Mouse (Mus musculus): ENCODE measurements around the gene Pde4d.

The Pde4d gene

GRCm38 (mm10) chr13:109068258-109069219, 618.8 kb downstream of the Pde4d start:
- DNase-seq: no peak

GRCm38 (mm10) chr13:109073371-109073770, 623.6 kb downstream of the Pde4d start:
- no peak for DNase-seq

GRCm38 (mm10) chr13:109074078-109074477, 624.3 kb downstream of the Pde4d start:
- DNase-seq: no peak

GRCm38 (mm10) chr13:109092654-109093053, 642.9 kb downstream of the Pde4d start:
- no peak for DNase-seq

GRCm38 (mm10) chr13:109096654-109097053, 646.9 kb downstream of the Pde4d start:
- no peak for DNase-seq

- peak; percentile 7 to 29 for DNase-seq
Observed at GRCm38 (mm10) chr13:109116004-109116341, 666.2 kb downstream of the Pde4d start.

GRCm38 (mm10) chr13:109116342-109117201, 666.8 kb downstream of the Pde4d start:
- peak in 1 of 2 experiments; percentile 1 for DNase-seq

GRCm38 (mm10) chr13:109117210-109117791, 667.6 kb downstream of the Pde4d start:
- no peak for DNase-seq

- no peak for DNase-seq
Observed at GRCm38 (mm10) chr13:109118296-109118800, 668.6 kb downstream of the Pde4d start.

GRCm38 (mm10) chr13:109121867-109122266, 672.1 kb downstream of the Pde4d start:
- DNase-seq: no peak

GRCm38 (mm10) chr13:109136405-109136804, 686.7 kb downstream of the Pde4d start:
- no peak for DNase-seq

GRCm38 (mm10) chr13:109158703-109159102, 709.0 kb downstream of the Pde4d start:
- DNase-seq: no peak

GRCm38 (mm10) chr13:109168556-109169334, 719.0 kb downstream of the Pde4d start:
- DNase-seq: no peak

- DNase-seq: no peak
Observed at GRCm38 (mm10) chr13:109169335-109169606, 719.5 kb downstream of the Pde4d start.

GRCm38 (mm10) chr13:109171688-109172087, 721.9 kb downstream of the Pde4d start:
- no peak for DNase-seq

- DNase-seq: no peak
Observed at GRCm38 (mm10) chr13:109175281-109175680, 725.5 kb downstream of the Pde4d start.

- DNase-seq: no peak
Observed at GRCm38 (mm10) chr13:109175852-109176621, 726.3 kb downstream of the Pde4d start.

GRCm38 (mm10) chr13:109181363-109181762, 731.6 kb downstream of the Pde4d start:
- DNase-seq: no peak

GRCm38 (mm10) chr13:109190652-109191051, 740.9 kb downstream of the Pde4d start:
- no peak for DNase-seq

GRCm38 (mm10) chr13:109191176-109191575, 741.4 kb downstream of the Pde4d start:
- no peak for DNase-seq

- DNase-seq: no peak
Observed at GRCm38 (mm10) chr13:109205541-109205940, 755.8 kb downstream of the Pde4d start.

- DNase-seq: no peak
Observed at GRCm38 (mm10) chr13:109208607-109209006, 758.9 kb downstream of the Pde4d start.

Measured in lung, adult 18-20 months (tissue).